Mouse (Mus musculus) hindbrain, embryonic 16.5 days (tissue): ENCODE results near the gene Dzip3. TPM values are rescaled to one million over a fixed set of nuclear protein-coding genes. Genes with fewer than 3 reads are reported as not detected.

Experiments used
- ATAC-seq: fragments of 200-750 bp; cut with Nextera tagmentation; 2 replicates; pipeline ENCODE4 v1.8.0; 2017; ENCODE audit warnings: moderate TSS enrichment, moderate library complexity
- H3K27ac ChIP-seq: fragments of 300-500 bp; sonication (generic); 2 replicates; pipeline ENCODE4 v1.5.1; 2014; ENCODE audit warnings: low read depth, mild to moderate bottlenecking, control low read depth, low read length, moderate library complexity
- H3K27me3 ChIP-seq: fragments of 300-500 bp; sonication (generic); replicated peaks from 2 replicates; pipeline ENCODE4 v1.6.1; 2014; ENCODE audit warnings: low read length; ENCODE audit not compliant: control insufficient read depth, insufficient read depth
- H3K36me3 ChIP-seq: fragments of 300-500 bp; sonication (generic); 2 replicates; pipeline ENCODE4 v1.6.1; 2014; ENCODE audit warnings: mild to moderate bottlenecking, low read length, moderate library complexity, mixed read lengths; ENCODE audit not compliant: control insufficient read depth, insufficient read depth
- H3K4me1 ChIP-seq: fragments of 300-500 bp; sonication (generic); 2 replicates; pipeline ENCODE4 v1.6.1; 2014; ENCODE audit warnings: low read depth, low read length; ENCODE audit not compliant: control insufficient read depth, insufficient read depth
- H3K4me2 ChIP-seq: fragments of 300-500 bp; sonication (generic); 2 replicates; pipeline ENCODE4 v1.6.1; 2014; ENCODE audit warnings: mild to moderate bottlenecking, low read length, control low read depth, moderate library complexity
- H3K4me3 ChIP-seq: fragments of 300-500 bp; sonication (generic); 2 replicates; pipeline ENCODE4 v1.5.1; 2014; ENCODE audit warnings: mild to moderate bottlenecking, low read length, control low read depth, moderate library complexity
- H3K9ac ChIP-seq: fragments of 300-500 bp; sonication (generic); 2 replicates; pipeline ENCODE4 v1.6.1; 2014; ENCODE audit warnings: low read depth, mild to moderate bottlenecking, control low read depth, low read length, moderate library complexity
- H3K9me3 ChIP-seq: fragments of 300-500 bp; sonication (generic); 2 replicates; pipeline ENCODE4 v1.6.1; 2014; ENCODE audit warnings: mild to moderate bottlenecking, low read length, moderate library complexity; ENCODE audit not compliant: control insufficient read depth
- WGBS: fragments of 180-500 bp; shearing (Covaris S2); extraction: QIAGEN DNeasy Blood & Tissue Kit; methylation state at CpG from one replicate; pipeline ENCODE4 v1.1.7; 2014; 5-methylcytosine and 5-hydroxymethylcytosine counted together
- polyA plus RNA-seq: library from polyadenylated mRNA; unstranded; fragments of >200 nt; fragmentation: Nextera tagmentation; extraction: Ambion mirVana; gene quantifications from 2 replicates; pipeline ENCODE4 v1.2.1, GENCODE M21; 2015

Dzip3 gene
- polyA plus RNA-seq, 1 experiment from 2014 or later: 53.5 TPM

DNA sequence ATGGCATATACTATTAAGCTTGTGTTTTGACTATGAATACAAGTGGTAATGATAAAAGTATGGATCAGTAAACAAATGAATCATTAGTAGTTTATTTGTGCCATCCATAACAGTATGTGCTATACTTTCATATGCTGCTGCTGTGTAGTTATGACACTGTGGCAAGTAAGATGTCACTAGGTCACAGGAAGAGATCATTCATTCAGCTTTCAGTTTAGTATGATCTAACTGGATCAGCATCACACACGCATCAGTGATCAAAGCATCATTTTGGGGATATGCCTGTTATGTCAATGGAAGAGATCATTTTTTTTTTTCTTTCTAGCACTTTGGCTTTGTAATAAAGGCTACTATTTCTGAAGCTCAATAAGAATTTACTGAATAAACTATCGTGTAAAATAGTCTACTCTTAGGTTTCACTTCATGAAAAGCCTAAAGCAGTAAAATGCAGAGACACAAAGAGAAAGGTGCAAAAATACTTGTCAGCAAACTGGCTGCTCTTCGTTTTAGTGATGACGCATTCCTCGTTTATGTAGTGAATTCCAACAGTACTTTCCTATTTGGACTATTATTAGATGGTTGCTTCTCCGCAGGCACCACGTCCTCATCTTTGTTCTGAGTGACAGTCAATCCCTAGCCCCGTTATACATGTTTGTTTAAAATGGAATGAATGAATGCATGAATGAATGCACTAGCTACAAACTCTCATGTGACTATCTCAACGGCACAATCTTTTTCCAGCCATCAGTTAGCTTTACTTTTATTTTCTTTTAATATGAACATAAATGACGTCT is 1.3 kb downstream of the Dzip3 start:
- no peaks in the 10 kb centered on the region for H3K9me3 ChIP-seq
- H3K27me3 ChIP-seq: no peaks in the 10 kb centered on the region
- peak overlapping the region; percentile 82 for H3K4me3 ChIP-seq
- H3K9ac ChIP-seq: peak overlapping the region; percentile 98
- no peak for ATAC-seq
- WGBS: 21% methylated on average over 10 of the region's 10 CpGs
- no peak overlapping the region; the same call in 1 of the 2 replicates for H3K27ac ChIP-seq
- peaks cover 5% of the 10 kb centered on the region for H3K4me1 ChIP-seq
- no peaks in the 10 kb centered on the region for H3K36me3 ChIP-seq
- peak overlapping the region; percentile 74 for H3K4me2 ChIP-seq

GRCm38 (mm10) chr16:48989700-48990099 is 4.3 kb downstream of the Dzip3 start:
- no peaks in the 10 kb centered on the region for H3K9me3 ChIP-seq
- no peaks in the 10 kb centered on the region for H3K27me3 ChIP-seq
- H3K4me2 ChIP-seq: no peak overlapping the region
- no peak overlapping the region for H3K9ac ChIP-seq
- no peak overlapping the region for H3K4me3 ChIP-seq
- H3K36me3 ChIP-seq: no peaks in the 10 kb centered on the region
- peaks cover under 1% of the 10 kb centered on the region for H3K4me1 ChIP-seq
- ATAC-seq: no peak
- H3K27ac ChIP-seq: no peak overlapping the region

DNA sequence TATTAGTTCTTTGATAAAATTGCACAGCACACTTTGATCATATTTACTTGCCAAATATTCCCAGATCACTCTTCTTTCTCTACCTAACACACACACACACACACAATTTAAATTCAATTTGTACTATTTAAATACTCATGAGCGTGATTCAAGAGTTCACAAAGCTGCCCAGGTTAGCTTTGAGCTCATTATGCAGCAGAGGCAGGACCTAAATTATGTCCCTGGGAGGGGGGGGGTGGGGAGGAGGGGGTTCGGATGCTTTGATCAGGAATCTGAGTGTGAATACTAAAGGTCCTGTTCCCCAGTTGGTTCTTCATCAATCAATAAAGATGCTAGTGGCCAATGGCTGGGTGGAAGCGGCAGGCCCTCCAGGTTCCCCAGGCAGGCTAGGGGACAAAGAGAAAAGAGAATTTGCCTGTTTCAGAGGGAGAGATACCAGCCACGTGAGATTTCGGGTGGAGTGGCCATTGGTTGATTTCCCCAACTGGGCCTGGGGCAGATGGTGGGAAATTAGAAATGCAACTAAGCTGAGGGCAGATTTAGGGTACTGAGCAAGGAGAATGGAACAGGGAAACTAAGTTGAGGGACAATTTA is 8.8 kb downstream of the Dzip3 start:
- Histone ChIP-seq H3K4me3 (no peak overlapping the region), H3K27ac (no peak overlapping the region), H3K27me3 (no peaks in the 10 kb centered on the region), H3K4me2 (no peak overlapping the region), H3K4me1 (no peaks in the 10 kb centered on the region), H3K9me3 (no peaks in the 10 kb centered on the region), H3K9ac (no peak overlapping the region), H3K36me3 (0 out of 2 replicates have a peak, but pooled peaks cover 3% of the 10 kb centered on the region)
- ATAC-seq: no peak
- 48% methylated on average over 5 of the region's 5 CpGs for WGBS

DNA sequence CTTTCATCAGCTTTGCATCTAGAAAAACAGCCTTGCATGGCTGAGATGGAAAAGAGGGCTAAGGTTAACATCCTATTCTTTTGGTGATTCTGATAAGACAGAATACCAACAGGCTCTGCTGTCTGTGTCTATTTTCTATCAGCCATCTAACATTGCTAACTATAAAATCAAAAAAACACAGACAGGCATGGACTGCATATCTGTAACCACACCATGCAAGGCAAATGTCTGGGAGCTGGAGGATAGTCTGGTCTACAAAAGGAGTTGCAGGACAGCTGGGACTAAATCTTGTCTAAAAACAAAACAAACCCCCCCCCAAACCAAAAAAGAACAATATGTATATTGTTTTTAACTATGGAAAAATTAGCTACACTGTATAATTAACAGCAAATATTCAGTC is 14.0 kb downstream of the Dzip3 start:
- Histone ChIP-seq H3K27ac (no peak overlapping the region), H3K27me3 (no peaks in the 10 kb centered on the region), H3K36me3 (peaks cover 14% of the 10 kb centered on the region), H3K4me2 (no peak overlapping the region), H3K4me3 (no peak overlapping the region), H3K4me1 (no peaks in the 10 kb centered on the region), H3K9me3 (no peaks in the 10 kb centered on the region), H3K9ac (no peak overlapping the region)
- ATAC-seq: no peak

DNA sequence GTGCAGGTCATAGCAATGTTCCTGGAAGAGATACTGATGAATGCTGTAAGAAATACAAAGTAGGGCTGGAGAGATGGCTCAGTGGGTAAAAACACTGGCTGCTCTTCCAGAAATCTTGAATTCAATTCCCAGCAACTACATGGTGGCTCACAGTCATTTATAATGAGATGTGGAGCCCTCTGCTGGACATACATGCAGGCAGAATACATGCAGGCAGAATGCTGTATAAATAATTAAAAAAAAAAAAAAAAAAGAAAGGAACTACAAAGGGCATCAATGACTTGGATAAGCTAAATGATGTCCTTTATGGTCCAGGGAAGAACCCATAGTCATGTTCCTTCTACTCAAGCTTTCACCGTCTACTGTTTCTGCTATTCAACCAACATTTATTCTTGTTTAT is 20.4 kb downstream of the Dzip3 start:
- Histone ChIP-seq H3K27me3 (no peaks in the 10 kb centered on the region), H3K4me2 (no peak overlapping the region), H3K4me1 (no peaks in the 10 kb centered on the region), H3K9me3 (no peaks in the 10 kb centered on the region), H3K4me3 (no peak overlapping the region), H3K36me3 (peaks cover 14% of the 10 kb centered on the region), H3K9ac (no peak overlapping the region), H3K27ac (no peak overlapping the region)
- 98% methylated on average over 1 of the region's 1 CpGs for WGBS
- no peak for ATAC-seq

GRCm38 (mm10) chr16:48972996-48973395 is 21.0 kb downstream of the Dzip3 start:
- H3K4me2 ChIP-seq: no peak overlapping the region
- no peaks in the 10 kb centered on the region for H3K27me3 ChIP-seq
- H3K4me1 ChIP-seq: no peaks in the 10 kb centered on the region
- ATAC-seq: no peak
- WGBS: 98% methylated on average over 2 of the region's 2 CpGs
- peaks cover 10% of the 10 kb centered on the region for H3K36me3 ChIP-seq
- no peaks in the 10 kb centered on the region for H3K9me3 ChIP-seq
- H3K27ac ChIP-seq: no peak overlapping the region
- H3K9ac ChIP-seq: no peak overlapping the region
- H3K4me3 ChIP-seq: no peak overlapping the region

- H3K9ac ChIP-seq: no peak overlapping the region
- H3K4me1 ChIP-seq: no peaks in the 10 kb centered on the region
- ATAC-seq: no peak
- no peak overlapping the region for H3K4me2 ChIP-seq
- no peaks in the 10 kb centered on the region for H3K9me3 ChIP-seq
- WGBS: 80% methylated on average over 1 of the region's 1 CpGs
- H3K27ac ChIP-seq: no peak overlapping the region
- no peaks in the 10 kb centered on the region for H3K27me3 ChIP-seq
- H3K4me3 ChIP-seq: no peak overlapping the region
- peaks cover 18% of the 10 kb centered on the region for H3K36me3 ChIP-seq
These were observed 52.2 kb downstream of the Dzip3 start for GRCm38 (mm10) chr16:48941805-48942204.

DNA sequence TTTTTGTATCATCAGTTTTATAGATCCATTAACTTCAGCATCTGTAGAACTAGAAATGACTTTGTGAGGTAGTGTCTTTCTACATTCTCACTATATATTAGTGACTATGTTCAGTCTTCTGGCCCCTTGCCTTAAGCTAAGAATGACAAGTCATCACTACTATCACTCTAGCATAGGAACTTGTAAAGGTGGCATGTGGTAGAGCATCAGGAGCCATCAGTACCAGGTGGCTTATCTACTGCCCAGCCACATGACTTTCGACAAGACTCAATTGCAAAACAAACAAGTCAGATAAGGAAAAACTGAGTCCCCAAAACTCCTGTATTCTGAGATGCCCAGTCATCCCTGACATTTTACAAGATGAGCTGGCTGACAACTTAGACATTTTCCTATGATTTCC is 70.2 kb downstream of the Dzip3 start:
- H3K27ac ChIP-seq: no peak overlapping the region
- H3K27me3 ChIP-seq: no peaks in the 10 kb centered on the region
- no peaks in the 10 kb centered on the region for H3K9me3 ChIP-seq
- H3K4me1 ChIP-seq: no peaks in the 10 kb centered on the region
- H3K36me3 ChIP-seq: peaks cover 20% of the 10 kb centered on the region
- WGBS: 100% methylated on average over 1 of the region's 1 CpGs
- no peak overlapping the region for H3K4me2 ChIP-seq
- no peak overlapping the region for H3K4me3 ChIP-seq
- no peak overlapping the region for H3K9ac ChIP-seq
- ATAC-seq: no peak

GRCm38 (mm10) chr16:48913206-48913605 is 80.8 kb downstream of the Dzip3 start:
- H3K27me3 ChIP-seq: no peaks in the 10 kb centered on the region
- H3K4me3 ChIP-seq: no peak overlapping the region
- no peak overlapping the region for H3K27ac ChIP-seq
- no peaks in the 10 kb centered on the region for H3K4me1 ChIP-seq
- H3K36me3 ChIP-seq: no peaks in the 10 kb centered on the region
- no peak overlapping the region for H3K9ac ChIP-seq
- H3K9me3 ChIP-seq: no peaks in the 10 kb centered on the region
- no peak overlapping the region for H3K4me2 ChIP-seq
- ATAC-seq: no peak
- 95% methylated on average over 3 of the region's 3 CpGs for WGBS
